Mouse (Mus musculus): ENCODE results near the gene Hmcn2. TPM values are rescaled to one million over a fixed set of nuclear protein-coding genes. Genes with fewer than 3 reads are reported as not detected.

The Hmcn2 gene
- total RNA-seq, 2 experiments from 2014 or later = 30.5 to 31.5 TPM

DNA sequence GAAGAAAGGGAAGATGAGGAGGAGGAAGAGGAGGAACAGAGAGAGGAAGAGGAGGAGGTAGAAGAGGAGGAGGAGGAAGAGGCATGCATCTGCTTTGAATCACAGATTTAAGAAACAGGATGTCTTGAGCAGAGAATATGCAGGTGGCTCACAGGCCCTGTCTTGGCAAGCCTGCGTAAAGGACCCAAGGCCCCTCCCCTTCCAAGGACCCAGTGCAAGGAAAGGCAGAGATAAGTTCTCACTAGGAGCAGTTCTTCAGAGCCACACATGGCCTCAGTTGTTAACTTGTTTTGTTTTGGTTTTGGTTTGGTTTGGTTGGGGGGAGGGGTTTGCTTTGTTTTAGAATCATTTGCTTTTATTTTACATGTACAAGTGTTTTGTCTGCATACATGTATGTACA lies 137.3 kb downstream of the Hmcn2 start:
- no peak for DNase-seq
- intact Hi-C loops (cut with DNase I) = no loop called here

DNA sequence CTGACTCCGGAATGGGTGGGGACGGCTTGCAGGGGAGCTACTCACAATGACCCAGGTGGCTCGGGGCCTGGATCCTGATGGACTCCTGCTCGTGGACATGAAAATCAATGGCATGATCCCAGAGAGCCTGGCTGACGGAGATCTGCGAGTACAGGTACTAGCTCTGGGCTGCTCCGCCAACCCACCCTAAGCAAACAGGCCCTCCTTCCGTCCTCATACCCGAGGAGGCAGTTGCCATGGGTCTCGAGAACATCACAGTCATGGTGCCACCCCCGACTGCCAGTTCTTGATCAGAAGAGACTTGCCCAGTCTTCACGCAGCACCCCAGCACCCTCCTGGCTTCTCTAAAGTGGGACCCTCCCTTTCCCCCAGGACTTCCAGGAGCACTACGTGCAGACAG lies 138.8 kb downstream of the Hmcn2 start:
- DNase-seq = no peak
- intact Hi-C loops (cut with DNase I) = no loop called here

DNA sequence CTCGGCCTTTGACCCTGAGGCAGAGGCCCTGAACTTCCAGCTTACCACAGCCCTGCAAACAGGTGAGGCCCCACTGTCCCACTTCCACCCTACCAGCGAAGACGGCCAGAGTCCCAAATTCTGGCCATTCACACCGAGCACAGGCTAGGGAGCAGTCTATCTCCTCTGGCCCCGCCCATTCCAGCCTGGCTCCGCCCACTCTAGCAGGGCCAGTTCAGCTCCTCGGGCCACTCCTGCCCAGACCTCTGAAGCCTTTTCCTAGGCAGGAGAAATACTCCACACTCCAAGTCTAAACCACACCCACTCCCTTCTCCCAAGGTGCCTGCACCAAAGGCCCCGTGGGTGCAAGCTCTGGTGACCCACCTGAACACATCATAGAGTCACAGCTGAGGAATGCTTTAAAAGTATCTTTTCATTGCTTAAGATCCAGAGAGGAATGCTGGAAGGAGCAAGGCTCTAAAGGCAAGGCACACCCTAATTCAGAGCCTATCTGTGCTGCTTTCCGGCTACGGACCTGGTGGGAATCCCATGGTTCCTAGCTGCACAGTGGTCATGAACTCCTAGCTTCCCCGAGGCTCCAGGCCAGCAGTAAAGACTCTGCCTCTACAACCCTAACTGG lies 139.5 kb downstream of the Hmcn2 start:
- DNase-seq = peak; percentile 24 to 46
- intact Hi-C loops (cut with DNase I) = no loop called here

DNA sequence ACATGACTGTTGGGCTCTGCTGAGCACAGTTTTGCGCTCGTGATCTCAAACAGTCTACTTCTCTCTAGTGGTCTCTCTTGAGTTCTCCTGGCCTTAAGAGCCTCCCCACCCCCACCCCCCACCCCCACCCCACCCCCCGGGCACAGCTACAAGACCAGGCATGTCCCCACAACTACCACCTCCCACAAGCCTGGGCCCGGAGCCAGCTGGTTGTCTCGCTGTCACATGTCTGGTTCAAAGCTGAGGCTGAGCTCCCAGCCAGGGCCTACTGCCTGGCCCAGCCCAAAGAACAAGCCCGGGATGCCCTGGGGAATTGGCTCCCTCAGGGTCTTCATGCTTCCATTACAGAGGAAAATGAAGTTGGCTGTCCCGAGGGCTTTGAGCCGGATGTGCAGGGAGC lies 140.1 kb downstream of the Hmcn2 start:
- peak; percentile 51 to 64 for DNase-seq

DNA sequence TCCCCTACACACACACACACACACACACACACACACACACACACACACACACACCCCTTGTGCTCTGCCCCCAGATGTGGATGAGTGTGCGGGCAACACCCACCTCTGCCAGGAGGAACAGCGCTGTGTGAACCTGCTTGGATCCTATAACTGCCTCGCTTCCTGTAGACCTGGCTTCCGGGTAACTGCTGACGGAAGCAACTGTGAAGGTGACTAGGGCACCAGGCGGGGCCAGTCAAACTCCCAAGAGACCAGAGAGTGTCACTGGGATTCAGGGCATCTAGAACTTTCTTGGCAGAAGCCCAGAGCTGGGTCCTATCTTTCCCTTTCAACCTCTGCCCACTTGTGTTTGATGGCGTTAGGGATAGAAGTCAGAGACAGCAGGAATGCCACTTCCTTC lies 141.2 kb downstream of the Hmcn2 start:
- intact Hi-C loops (cut with DNase I) = no loop called here
- DNase-seq = no peak

More for the DNA sequence above, 140.1 kb downstream of the Hmcn2 start:
- intact Hi-C loops (cut with DNase I) = no loop called here

DNA sequence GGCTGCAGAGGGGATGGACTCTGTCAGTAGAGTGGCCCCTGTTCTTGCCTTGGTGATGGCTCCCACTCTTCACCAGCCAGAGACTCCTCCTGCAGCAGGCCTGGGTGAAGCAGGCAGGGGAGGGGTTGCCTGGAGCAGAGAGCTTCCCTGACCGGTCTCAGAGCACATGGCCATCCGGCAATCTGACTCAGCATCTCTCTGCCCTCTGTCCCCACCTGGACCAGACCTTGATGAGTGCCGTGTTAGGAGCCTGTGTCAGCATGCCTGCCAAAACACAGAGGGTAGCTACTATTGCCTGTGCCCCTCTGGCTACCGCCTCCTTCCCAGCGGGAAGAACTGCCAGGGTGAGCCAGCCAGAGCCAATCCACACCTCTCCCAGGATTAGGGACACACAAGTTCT lies 144.2 kb downstream of the Hmcn2 start:
- intact Hi-C loops (cut with DNase I) = no loop called here

DNA sequence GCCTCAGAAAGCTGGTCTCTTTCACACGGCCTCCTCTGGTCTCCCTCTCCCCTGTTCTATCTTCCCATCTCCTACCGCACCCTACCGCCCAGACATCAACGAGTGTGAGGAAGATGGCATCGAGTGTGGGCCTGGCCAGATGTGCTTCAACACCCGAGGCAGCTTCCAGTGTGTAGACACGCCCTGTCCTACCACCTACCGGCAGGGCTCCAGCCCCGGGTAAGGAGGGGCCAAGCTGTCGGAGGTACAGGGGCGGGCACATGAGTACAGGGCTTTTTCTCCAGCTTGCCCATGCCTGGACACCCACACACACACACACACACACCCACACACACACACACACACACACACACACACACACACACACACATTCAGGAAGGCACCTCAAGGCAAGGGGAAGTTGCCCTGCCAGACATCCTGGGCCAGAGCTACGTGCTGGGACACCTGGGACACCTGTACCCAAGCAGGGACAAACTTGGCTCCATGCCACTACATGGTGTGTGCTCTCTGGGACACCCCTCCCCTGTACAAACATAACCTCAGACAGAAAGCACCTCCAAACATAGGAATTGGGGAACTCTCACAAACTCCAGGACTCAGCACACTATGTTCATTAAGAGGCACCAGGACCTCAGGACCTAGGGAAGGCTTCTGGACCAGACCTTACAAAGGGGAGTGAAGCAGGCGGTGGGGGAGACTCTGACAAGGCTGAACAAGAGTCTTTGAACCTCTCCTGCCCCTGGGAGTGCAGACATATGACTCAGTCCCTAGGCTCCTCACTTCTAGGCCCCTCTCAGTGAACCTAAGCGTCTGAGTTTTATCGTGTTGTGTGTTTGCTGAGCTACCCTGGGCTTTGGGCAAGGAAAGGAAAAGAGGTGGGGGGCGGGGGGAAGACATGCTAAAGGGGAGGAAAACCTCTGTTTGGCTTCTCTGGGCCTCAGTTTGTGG lies 145.0 kb downstream of the Hmcn2 start:
- DNase-seq = no peak
- intact Hi-C loops (cut with DNase I) = no loop called here

More for the DNA sequence above, 144.2 kb downstream of the Hmcn2 start:
- DNase-seq = no peak

DNA sequence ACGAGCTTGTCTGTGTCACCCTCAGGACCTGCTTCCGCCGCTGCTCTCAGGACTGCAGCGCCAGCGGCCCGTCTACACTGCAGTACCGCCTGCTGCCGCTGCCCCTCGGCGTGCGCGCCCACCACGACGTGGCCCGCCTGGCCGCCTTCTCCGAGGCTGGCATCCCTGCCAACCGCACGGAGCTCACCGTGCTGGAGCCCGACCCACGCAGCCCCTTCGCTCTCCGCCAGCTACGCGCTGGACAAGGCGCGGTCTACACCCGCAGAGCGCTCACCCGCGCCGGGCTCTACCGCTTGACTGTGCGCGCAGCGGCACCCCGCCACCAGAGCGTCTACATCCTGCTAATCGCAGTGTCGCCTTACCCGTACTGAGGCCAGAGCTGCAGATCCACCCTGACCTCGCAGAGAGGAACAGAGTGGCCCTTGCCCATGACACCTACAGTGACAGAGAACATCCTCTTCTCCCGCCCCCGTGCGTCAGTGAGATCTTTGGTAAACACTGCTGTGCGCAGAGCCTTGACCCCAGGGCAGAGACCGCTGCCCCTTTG lies 145.9 kb downstream of the Hmcn2 start:
- intact Hi-C loops (cut with DNase I) = no loop called here
- DNase-seq = peak; percentile 33 to 60

DNA sequence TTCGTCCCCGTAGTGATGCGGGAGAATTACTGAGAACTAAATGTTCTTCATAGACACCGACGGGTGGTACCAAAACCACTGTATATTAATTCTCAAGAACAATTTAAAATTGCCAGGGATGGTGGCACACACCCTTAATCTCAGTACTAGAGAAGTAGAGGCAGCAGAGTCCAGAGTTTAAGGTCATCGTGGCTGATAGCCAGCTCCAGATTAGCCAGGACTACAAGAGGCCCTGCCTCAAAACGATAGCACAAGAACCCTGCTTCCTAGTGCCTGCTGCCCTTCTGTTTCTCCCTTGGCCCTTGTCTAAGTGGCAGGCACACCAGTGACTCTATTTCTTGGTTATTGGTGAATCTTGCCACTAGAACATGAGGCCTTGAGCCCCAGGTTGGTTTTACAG lies 146.7 kb downstream of the Hmcn2 start:
- intact Hi-C loops (cut with DNase I) = no loop called here

DNA sequence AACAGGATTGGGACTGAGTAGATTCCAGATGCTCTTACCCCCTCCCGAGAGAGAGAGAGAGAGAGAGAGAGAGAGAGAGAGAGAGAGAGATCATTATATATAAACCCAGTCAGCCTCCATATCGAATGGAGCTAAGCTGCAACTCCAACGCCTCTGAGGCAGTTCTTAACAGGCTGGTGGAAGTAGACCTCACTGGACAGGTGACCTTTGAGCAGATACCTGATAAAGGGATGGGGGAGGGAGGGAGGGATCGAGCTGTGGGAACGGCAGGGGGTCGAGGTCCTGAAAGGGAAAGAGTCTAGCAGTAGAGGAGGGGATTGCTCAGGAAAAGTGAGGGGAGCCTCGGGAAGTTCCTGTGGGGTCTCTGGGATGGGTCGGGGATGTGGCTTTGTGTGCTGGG lies 147.8 kb downstream of the Hmcn2 start:
- intact Hi-C loops (cut with DNase I) = no loop called here
- no peak for DNase-seq

More for the DNA sequence above, 146.7 kb downstream of the Hmcn2 start:
- DNase-seq = no peak

DNA sequence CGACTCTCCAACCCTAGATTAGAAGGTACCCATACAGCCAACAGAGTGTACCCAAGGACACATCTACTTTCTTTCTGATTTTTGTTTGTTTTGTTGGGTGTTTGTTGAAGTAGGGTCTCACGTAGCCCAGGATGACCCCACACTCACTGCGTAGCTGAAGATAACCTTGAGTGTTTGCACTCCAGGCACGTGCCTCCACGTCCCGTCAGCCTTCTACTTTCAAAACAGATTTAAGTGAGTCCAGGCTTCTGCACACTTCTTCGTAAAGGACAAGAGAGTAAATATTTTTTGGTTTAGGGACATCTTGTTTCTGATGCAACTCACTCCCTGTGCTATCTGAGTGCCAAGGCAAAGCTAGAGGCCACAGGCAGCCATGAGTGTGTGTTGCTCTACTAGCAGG lies 149.0 kb downstream of the Hmcn2 start:
- intact Hi-C loops (cut with DNase I) = no loop called here
- DNase-seq = no peak

DNA sequence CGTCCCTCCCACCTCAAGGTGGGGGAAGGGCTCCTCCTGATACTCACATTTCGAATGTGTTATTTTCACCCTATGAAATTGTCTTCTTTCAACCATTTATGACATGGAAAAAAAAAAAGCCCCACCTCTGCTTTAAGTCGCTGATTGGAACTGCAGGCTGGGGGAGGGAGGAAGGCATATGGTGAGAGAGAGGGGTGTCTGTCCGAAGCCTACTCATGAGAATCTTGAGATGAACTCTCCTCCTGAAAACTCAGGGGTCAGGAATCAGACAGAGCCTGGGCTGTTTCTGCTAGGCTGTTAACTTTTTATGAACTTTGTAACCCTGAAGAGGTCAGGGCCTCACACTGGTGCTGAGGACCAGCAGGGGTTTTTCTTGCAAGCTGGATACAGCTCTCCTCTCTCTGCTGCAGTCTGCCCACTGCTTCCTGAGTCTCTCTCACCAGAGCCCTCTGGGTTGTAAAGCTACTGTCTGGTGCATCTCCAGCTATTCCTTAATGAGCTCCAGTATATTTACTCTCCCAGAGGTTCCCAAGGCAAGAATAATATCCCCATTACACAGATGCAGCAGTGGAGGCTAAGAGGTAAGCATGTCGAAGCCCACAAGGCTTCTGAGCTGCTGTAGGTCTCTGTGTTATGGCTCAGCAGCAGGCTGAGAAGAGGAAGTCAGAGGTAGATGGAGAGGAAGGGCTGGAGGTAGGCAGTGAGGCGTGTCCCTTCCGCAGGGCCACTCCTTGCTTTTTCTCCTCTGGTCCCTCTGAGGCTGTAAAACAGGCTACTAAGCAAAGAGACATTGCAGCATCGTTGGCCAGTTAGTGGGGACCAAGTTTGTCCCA lies 149.7 kb downstream of the Hmcn2 start:
- no peak for DNase-seq
- intact Hi-C loops (cut with DNase I) = no loop called here

DNA sequence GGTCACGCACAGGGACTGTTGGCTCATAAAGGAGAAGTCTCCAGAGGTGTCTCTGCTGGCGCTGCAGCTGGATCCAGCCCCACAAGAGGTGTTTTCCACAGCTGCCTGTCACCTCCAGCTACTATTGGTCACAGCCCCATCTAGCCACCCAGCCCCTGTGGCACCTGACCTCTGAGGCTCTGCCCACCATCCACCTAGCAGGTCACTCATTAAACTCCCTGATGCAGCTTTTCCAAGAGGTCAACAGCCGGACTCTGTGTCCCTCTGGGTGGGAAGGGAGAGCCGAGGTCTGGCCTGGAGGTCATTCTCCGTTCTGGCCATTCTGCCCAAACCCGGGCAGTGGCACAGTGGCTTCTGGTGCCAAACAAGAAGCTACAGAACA lies 150.3 kb downstream of the Hmcn2 start:
- DNase-seq = no peak
- intact Hi-C loops (cut with DNase I) = no loop called here

DNA sequence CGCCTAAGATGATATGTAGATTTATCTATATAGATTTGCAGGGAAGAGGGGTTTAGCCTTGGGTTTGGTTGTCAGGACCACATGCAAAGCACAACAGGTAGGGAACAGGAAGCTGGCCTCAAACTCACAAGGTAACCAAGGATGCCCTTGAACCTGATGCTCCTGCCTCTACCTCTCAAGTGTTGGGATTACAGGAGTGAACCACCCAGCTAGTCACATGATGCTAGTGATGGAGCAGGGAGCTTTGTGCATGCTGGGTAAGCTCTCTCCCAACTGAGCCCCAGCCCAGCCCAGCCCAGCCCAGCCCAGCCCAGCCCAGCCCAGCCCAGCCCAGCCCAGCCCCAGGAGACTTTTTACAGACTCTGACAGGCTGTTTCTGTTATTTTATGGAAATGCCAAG lies 153.2 kb downstream of the Hmcn2 start:
- no peak for DNase-seq
- intact Hi-C loops (cut with DNase I) = no loop called here

DNA sequence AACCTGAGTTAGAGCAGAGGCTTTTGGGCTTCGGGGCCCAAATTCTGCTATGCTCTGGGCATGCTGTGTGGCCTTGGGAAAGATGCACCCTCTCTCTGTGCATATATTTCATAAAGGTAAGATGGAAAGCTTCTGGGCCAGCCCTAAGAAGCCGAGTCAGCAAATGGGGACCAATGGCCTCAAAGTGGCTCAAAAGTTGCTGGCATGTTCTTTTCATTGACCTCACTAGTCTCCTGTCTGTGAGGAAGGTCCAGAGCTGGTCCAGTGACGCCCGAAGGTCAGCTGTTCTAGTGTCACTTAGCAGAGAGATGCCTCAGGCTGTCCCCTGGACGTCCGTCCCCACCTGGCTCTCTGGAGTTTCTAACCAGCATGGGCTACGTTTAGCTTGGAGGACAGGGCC lies 154.6 kb downstream of the Hmcn2 start:
- intact Hi-C loops (cut with DNase I) = no loop called here
- DNase-seq = no peak

DNA sequence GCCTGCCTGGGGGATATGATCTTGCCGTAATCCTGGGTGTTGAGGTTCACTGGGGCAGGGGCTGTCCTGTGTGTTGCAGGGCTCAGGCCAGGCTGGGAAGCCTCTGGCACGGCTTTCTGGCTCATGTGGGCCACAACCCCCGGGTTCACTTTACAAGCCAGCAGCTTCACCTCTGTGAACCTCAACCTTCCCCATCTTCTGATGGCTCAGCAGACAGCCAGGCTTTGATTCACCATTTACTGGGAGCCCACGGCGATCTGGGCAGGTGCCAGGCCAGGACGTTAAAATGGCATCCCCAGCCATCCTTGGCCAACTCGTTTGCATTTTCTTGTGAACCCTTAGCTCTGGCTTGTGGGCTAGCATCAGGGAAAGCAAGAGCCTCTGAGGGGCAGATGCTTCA lies 155.3 kb downstream of the Hmcn2 start:
- DNase-seq = no peak
- intact Hi-C loops (cut with DNase I) = no loop called here

DNA sequence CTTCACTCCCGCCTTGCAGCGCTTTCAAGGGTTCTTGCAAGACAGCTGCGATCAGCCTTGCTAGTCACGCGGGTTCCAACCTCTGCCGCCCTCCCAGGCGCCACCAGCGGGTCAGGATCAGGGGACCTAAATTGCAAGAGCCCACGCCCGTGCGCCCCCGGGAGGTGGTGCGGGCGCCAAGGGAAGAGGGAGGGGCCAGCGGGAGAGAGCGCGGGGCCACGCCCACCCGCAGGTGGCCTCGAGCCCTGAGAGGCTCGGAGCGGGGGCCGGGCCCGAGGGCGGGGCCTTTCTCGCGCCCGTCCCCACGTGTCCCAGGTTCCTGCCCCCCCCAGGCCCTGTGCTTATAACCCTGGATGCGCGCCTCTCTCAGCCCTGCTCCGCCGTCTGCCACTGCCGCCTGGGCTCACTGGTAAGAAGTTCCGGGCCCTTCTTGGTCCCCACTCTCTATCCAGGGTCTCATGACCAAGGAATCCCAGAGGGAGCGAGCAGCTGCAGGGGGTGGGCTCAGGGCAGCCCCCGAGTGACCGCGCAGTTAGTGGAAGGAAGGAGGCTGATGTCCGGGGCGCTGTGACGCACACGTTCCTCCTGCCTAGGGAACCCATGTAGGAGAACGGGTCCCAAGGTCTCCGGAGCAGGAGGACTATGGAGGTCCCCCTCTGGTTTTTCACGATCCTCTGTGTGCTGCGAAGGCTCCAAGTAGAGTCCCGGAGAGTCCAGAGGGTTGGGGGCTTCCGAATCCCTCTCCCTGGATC lies 155.9 kb downstream of the Hmcn2 start, which contains the start of gene Ass1:
TSS of gene Ass1 (plus strand) at position 277 of the 752 bp plus-strand sequence.
- DNase-seq = peak; percentile 66 to 75
- intact Hi-C loops (cut with DNase I) = no loop called here

DNA sequence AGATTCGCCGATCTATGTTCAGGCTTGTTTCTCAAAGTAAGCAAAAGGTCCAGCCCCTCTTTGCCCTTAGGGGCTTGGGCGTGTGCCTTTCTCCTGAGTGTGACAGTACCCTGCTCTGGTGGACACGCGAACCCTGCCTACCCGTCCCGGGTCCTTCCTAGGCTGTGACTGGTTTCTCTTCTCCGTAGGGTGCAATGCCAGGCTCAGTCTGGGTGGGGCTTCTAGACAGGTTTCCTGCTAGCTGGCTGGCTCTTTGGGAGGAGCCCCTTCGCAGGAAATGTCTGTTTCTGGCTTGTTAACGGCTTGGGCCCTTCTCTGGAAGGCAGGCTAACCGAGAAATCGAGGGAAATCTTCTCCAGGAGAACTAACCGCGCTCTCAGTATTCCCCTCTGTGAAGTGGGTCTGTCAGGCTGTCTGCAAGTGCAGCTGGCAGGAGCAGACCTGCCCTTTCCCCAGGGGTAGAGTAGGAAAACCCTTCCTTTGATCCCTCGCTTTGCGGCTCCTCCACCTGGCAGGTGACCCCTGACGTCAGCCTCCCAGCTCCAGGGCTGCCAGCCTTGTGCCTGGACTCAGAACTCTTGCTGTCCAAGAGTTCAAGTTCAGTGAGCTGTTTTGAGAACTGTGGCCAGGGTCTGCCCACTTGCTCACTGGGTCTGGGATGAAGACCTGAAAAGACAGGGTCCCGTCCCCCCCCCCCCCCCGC lies 156.6 kb downstream of the Hmcn2 start:
- peak in 1 of 2 experiments; percentile 24 for DNase-seq

DNA sequence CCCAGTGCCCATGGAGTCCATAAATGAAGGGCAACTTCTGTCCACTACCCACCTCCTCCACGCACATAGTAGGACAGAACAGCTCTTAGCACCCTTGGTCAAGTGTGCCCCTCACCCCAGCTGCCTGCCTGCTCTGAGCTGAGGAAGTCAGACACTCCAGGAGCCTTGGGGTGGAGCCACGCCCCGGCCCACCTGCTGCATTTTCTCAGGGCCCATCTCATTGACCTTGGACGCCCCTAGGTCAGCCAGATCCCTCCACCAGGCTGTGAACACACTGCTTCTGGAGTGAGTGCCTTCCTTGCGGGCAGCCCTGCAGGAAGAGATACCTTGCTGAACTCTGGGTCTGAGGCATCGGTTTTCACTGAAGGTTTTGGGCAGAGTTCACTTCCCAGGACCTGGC lies 157.4 kb downstream of the Hmcn2 start:
- intact Hi-C loops (cut with DNase I) = loop anchor here (1.0 kb wide), 1 partner anchor 36 kb away; no protein-coding TSS in a partner anchor
- DNase-seq = no peak

More for the DNA sequence above, 156.6 kb downstream of the Hmcn2 start:
- intact Hi-C loops (cut with DNase I) = no loop called here

All from heart, postnatal 14 days (tissue).